Mouse (Mus musculus) heart, postnatal 0 days (tissue): ENCODE measurements around the gene Gabbr2.

Experiments
- CTCF ChIP-seq: IDR thresholded peaks from 2 replicates; pipeline ENCODE4 v1.5.1; 2016; ENCODE audit warnings: antibody characterized with exemption, control low read depth, low read depth
- EP300 ChIP-seq: IDR thresholded peaks from 2 replicates; pipeline ENCODE4 v1.6.1; 2016; ENCODE audit warnings: antibody characterized with exemption, low read depth

- no peak for TF ChIP-seq CTCF
- no peak for TF ChIP-seq EP300
These were observed 9.6 kb downstream of the Gabbr2 start for GRCm38 (mm10) chr4:46982094-46982493.
